Mouse (Mus musculus) thymus, adult 2 months (tissue): ENCODE results near the gene Plscr5.

Experiments
- CTCF ChIP-seq: fragments of 200-500 bp; IDR thresholded peaks from 2 replicates; pipeline ENCODE4 v1.5.1; 2012; ENCODE audit warnings: mild to moderate bottlenecking, control low read depth, low read length, moderate library complexity, borderline replicate concordance; ENCODE audit not compliant: control insufficient read depth, poor library complexity, insufficient read depth; ENCODE audit errors: extremely low read depth
- POLR2A ChIP-seq: fragments of 200-500 bp; IDR thresholded peaks from 2 replicates; pipeline ENCODE4 v1.6.1; 2012; ENCODE audit warnings: mild to moderate bottlenecking, low read length, control low read depth, moderate library complexity; ENCODE audit not compliant: control insufficient read depth, poor library complexity, insufficient read depth; ENCODE audit errors: extremely low read depth

GRCm38 (mm10) chr9:92228867-92229832 is 36.4 kb downstream of the Plscr5 start:
- TF ChIP-seq CTCF (no peak), POLR2A (no peak)
